Mouse (Mus musculus) splenic B cell, adult 2 months (primary cell): ENCODE results near the gene Btaf1.

ENCODE experiments used
- DNase-seq: peaks from one replicate; pipeline ENCODE4 v3.0.0-alpha.2; 2011; ENCODE audit warnings: low read depth, low spot score
- H3K27me3 ChIP-seq: 2 replicates; pipeline ENCODE4 v1.6.1; 2012; ENCODE audit warnings: mild to moderate bottlenecking, low read length, moderate library complexity, mixed read lengths; ENCODE audit not compliant: control insufficient read depth, poor library complexity, insufficient read depth, severe bottlenecking
- H3K36me3 ChIP-seq: 2 replicates; pipeline ENCODE4 v1.6.1; 2012; ENCODE audit warnings: mild to moderate bottlenecking, low read length, moderate library complexity, mixed read lengths; ENCODE audit not compliant: control insufficient read depth, poor library complexity, insufficient read depth, severe bottlenecking

Gene Btaf1

GRCm38 (mm10) chr19:37022146-37022545, 96.3 kb downstream of the Btaf1 start:
- Histone ChIP-seq H3K36me3 (no peaks in the 10 kb centered on the region), H3K27me3 (no peaks in the 10 kb centered on the region)
- no peak for DNase-seq

GRCm38 (mm10) chr19:37025839-37026319, 100.0 kb downstream of the Btaf1 start:
- Histone ChIP-seq H3K36me3 (no peaks in the 10 kb centered on the region), H3K27me3 (no peaks in the 10 kb centered on the region)
- no peak for DNase-seq

- DNase-seq: no peak
- Histone ChIP-seq H3K27me3 (no peaks in the 10 kb centered on the region), H3K36me3 (no peaks in the 10 kb centered on the region)
Measured at GRCm38 (mm10) chr19:37026408-37026807, 100.5 kb downstream of the Btaf1 start.

- no peaks in the 10 kb centered on the region for H3K27me3 ChIP-seq
- DNase-seq: no peak
- H3K36me3 ChIP-seq: no peaks in the 10 kb centered on the region
Measured at GRCm38 (mm10) chr19:37029771-37030170, 103.9 kb downstream of the Btaf1 start.

GRCm38 (mm10) chr19:37031446-37031845, 105.6 kb downstream of the Btaf1 start:
- no peaks in the 10 kb centered on the region for H3K36me3 ChIP-seq
- no peak for DNase-seq
- no peaks in the 10 kb centered on the region for H3K27me3 ChIP-seq

GRCm38 (mm10) chr19:37032364-37032763, 106.5 kb downstream of the Btaf1 start:
- H3K27me3 ChIP-seq: no peaks in the 10 kb centered on the region
- no peaks in the 10 kb centered on the region for H3K36me3 ChIP-seq
- no peak for DNase-seq

- Histone ChIP-seq H3K27me3 (no peaks in the 10 kb centered on the region), H3K36me3 (no peaks in the 10 kb centered on the region)
- no peak for DNase-seq
Measured at GRCm38 (mm10) chr19:37040906-37041305, 115.0 kb downstream of the Btaf1 start.

GRCm38 (mm10) chr19:37044431-37044830, 118.6 kb downstream of the Btaf1 start:
- Histone ChIP-seq H3K27me3 (no peaks in the 10 kb centered on the region), H3K36me3 (no peaks in the 10 kb centered on the region)
- no peak for DNase-seq

- Histone ChIP-seq H3K27me3 (no peaks in the 10 kb centered on the region; the same call in 1 of the 2 replicates), H3K36me3 (no peaks in the 10 kb centered on the region)
- DNase-seq: no peak
Measured at GRCm38 (mm10) chr19:37048507-37048906, 122.6 kb downstream of the Btaf1 start.

- H3K27me3 ChIP-seq: no peaks in the 10 kb centered on the region; the same call in 1 of the 2 replicates
- H3K36me3 ChIP-seq: no peaks in the 10 kb centered on the region
- DNase-seq: peak; percentile 73
Measured at GRCm38 (mm10) chr19:37050643-37051345, 124.9 kb downstream of the Btaf1 start.

- Histone ChIP-seq H3K36me3 (no peaks in the 10 kb centered on the region), H3K27me3 (no peaks in the 10 kb centered on the region)
- DNase-seq: peak; percentile 10
Measured at GRCm38 (mm10) chr19:37055976-37056556, 130.2 kb downstream of the Btaf1 start.

- Histone ChIP-seq H3K36me3 (no peaks in the 10 kb centered on the region), H3K27me3 (no peaks in the 10 kb centered on the region)
- DNase-seq: no peak
Measured at GRCm38 (mm10) chr19:37057161-37057905, 131.5 kb downstream of the Btaf1 start.

- Histone ChIP-seq H3K27me3 (no peaks in the 10 kb centered on the region), H3K36me3 (no peaks in the 10 kb centered on the region)
- DNase-seq: no peak
Measured at GRCm38 (mm10) chr19:37059623-37060022, 133.7 kb downstream of the Btaf1 start.

- no peaks in the 10 kb centered on the region for H3K27me3 ChIP-seq
- H3K36me3 ChIP-seq: no peaks in the 10 kb centered on the region
- no peak for DNase-seq
Measured at GRCm38 (mm10) chr19:37060078-37060477, 134.2 kb downstream of the Btaf1 start.
